Mouse (Mus musculus) heart, postnatal 0 days (tissue): ENCODE measurements around the gene Fgf18. TPM values are rescaled to one million over a fixed set of nuclear protein-coding genes. Genes with fewer than 3 reads are reported as not detected.
A peak's percentile ranks its signal among the peaks of the same experiment; 100 is the strongest.

Source experiments
- ATAC-seq: fragments of 200-750 bp; cut with Nextera tagmentation; 2 replicates; pipeline ENCODE4 v1.8.0; 2017; ENCODE audit warnings: low read depth, moderate number of reproducible peaks, moderate library complexity; ENCODE audit not compliant: insufficient read depth
- DNase-seq: peaks from one replicate; pipeline ENCODE4 v3.0.0-alpha.2; 2016; ENCODE audit warnings: low spot score
- H3K27ac ChIP-seq: fragments of 300-500 bp; sonication (generic); 2 replicates; pipeline ENCODE4 v1.5.1; 2014; ENCODE audit warnings: low read depth, mild to moderate bottlenecking
- H3K27me3 ChIP-seq: fragments of 300-500 bp; sonication (generic); 2 replicates; pipeline ENCODE4 v1.6.1; 2014; ENCODE audit warnings: low read length, mixed read lengths; ENCODE audit not compliant: control insufficient read depth, insufficient read depth
- H3K36me3 ChIP-seq: fragments of 300-500 bp; sonication (generic); replicated peaks from 2 replicates; pipeline ENCODE4 v1.6.1; 2014; ENCODE audit warnings: low read length, mixed read lengths; ENCODE audit not compliant: control insufficient read depth, insufficient read depth
- H3K4me1 ChIP-seq: fragments of 300-500 bp; sonication (generic); 2 replicates; pipeline ENCODE4 v1.6.1; 2014; ENCODE audit warnings: antibody characterized with exemption; ENCODE audit not compliant: control insufficient read depth, insufficient read depth
- H3K4me2 ChIP-seq: fragments of 300-500 bp; sonication (generic); 2 replicates; pipeline ENCODE4 v1.6.1; 2014; ENCODE audit warnings: low read depth, mild to moderate bottlenecking, low read length, moderate library complexity
- H3K4me3 ChIP-seq: fragments of 300-500 bp; sonication (generic); 2 replicates; pipeline ENCODE4 v1.5.1; 2014; ENCODE audit warnings: low read depth, low read length
- H3K9ac ChIP-seq: fragments of 300-500 bp; sonication (generic); replicated peaks from 2 replicates; pipeline ENCODE4 v1.6.1; 2014; ENCODE audit warnings: low read depth, low read length, mixed read lengths
- H3K9me3 ChIP-seq: fragments of 300-500 bp; sonication (generic); replicated peaks from 2 replicates; pipeline ENCODE4 v1.6.1; 2016; ENCODE audit warnings: low read length; ENCODE audit not compliant: control insufficient read depth
- CTCF ChIP-seq: IDR thresholded peaks from 2 replicates; pipeline ENCODE4 v1.5.1; 2016; ENCODE audit warnings: antibody characterized with exemption, control low read depth, low read depth
- EP300 ChIP-seq: IDR thresholded peaks from 2 replicates; pipeline ENCODE4 v1.6.1; 2016; ENCODE audit warnings: antibody characterized with exemption, low read depth
- WGBS: fragments of 180-500 bp; shearing (Covaris S2); extraction: QIAGEN DNeasy Blood & Tissue Kit; methylation state at CpG from one replicate; pipeline ENCODE4 v1.1.7; 2014; 5-methylcytosine and 5-hydroxymethylcytosine counted together
- polyA plus RNA-seq: library from polyadenylated mRNA; unstranded; fragments of >200 nt; fragmentation: Nextera tagmentation; extraction: Ambion mirVana; gene quantifications from 2 replicates; pipeline ENCODE4 v1.2.1, GENCODE M21; 2015
- total RNA-seq: library from RNA; depleted of rRNA; stranded (reverse); fragments of >200 nt; gene quantifications from 2 replicates; pipeline ENCODE4 v1.2.3, GENCODE M21; 2014; ENCODE audit warnings: low replicate concordance

Fgf18 gene
- total and polyA plus RNA-seq, 2 experiments from 2014 or later: 10.5 to 10.7 TPM

DNA sequence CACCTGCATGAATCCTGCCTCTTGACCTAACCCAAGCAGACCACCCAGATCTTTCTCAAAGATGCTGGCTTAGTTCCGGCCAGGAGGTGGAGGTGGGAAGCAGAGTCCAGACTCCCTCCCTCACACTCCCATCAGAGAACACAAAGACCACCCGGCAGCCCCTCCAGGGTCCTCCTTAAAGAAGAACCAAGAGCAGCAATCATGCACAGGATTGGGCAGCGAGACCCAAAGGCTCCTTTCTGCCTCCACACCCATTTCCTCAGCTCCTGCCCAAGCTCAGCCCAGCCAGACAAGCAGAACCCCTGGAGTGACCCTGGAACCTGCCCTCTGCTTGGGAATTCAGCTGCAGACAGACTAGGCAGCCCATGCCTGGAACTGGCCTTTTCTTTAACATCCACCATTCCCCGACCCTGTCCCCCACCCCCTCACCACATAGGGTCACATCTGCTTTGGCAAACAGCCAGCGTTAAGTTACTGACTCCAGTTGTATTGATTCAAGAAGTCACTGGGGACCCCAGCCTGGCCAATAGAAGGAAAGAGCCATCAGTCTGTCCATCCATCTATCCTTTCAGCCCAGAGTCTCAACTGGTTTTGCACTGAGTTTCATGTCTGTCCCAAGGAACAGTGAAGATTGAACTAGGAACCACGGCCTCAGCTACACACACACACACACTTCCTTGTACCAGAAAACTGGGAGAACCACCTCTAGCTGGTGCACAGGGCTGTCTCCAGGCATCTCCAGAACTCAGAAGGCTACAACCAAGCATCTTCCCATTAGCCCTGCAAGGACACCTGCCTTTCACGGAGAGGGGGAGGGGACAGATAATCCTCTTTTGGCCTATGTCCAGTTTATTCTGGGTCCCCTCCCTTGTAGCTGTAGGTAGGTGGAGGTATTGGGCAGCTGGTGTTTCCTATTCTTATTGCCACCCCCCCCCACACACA is 1.7 kb downstream of the Fgf18 start:
- Histone ChIP-seq H3K27me3 (no peaks in the 10 kb centered on the region), H3K4me2 (peak overlapping the region; percentile 91), H3K27ac (peak overlapping the region; percentile 88), H3K9ac (peak overlapping the region; percentile 31; the same call in 1 of the 2 replicates), H3K36me3 (peaks cover 7% of the 10 kb centered on the region), H3K4me3 (peak overlapping the region; percentile 24; the same call in 1 of the 2 replicates), H3K4me1 (peaks cover 38% of the 10 kb centered on the region), H3K9me3 (no peaks in the 10 kb centered on the region)
- TF ChIP-seq CTCF: no peak
- TF ChIP-seq EP300: no peak
- DNase-seq: no peak
- ATAC-seq: no peak
- WGBS: 27% methylated on average over 7 of the region's 7 CpGs

DNA sequence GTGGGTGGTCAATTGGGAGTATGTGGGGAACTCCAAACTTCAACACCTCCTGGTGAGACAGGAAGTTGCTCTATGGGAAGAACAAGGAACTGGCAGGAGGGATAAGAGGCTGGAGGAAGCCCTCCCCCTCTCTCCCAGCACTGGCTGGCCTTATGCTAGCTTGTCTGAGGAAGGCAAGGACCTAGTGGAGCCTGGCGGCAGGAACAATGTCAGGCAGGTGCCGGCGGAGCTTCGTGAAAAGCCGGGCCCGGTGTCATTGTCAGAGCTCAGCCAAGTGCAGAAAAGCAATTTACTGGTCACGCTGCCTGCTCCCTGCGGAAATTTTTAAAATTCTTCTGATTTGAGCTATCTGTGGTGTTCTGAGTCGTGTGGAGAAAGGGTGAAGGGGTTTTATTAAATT is 3.3 kb downstream of the Fgf18 start:
- ATAC-seq: no peak
- Histone ChIP-seq H3K4me3 (no peak overlapping the region), H3K9ac (no peak overlapping the region), H3K27ac (peak overlapping the region; percentile 91), H3K36me3 (no peaks in the 10 kb centered on the region), H3K27me3 (no peaks in the 10 kb centered on the region), H3K4me2 (peak overlapping the region; percentile 9; the same call in 1 of the 2 replicates), H3K9me3 (no peaks in the 10 kb centered on the region), H3K4me1 (peaks cover 39% of the 10 kb centered on the region)
- TF ChIP-seq EP300: no peak
- no peak for TF ChIP-seq CTCF
- 26% methylated on average over 9 of the region's 9 CpGs for WGBS
- DNase-seq: no peak

DNA sequence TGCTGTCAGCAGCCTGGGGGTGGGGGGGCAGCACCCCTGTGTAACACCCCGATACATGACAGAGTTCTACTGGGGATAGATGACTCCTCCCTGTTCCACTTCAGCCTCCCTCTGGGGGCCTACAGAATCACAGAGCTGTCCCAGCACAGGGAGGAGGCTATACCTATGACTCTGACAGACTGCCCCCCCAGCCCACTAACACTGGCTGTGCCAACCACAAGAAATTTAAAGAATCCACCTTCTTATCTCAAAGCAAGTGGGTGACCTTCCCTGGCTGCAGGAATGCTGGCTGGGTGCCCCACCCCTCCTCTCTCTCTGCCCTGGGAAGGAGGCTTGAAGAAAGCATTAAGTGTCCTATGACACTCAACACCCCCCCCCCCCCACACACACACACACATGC is 4.4 kb downstream of the Fgf18 start:
- Histone ChIP-seq H3K4me1 (peaks cover 39% of the 10 kb centered on the region), H3K27ac (peak overlapping the region; percentile 91), H3K9me3 (no peaks in the 10 kb centered on the region), H3K4me2 (peak overlapping the region; percentile 24), H3K36me3 (no peaks in the 10 kb centered on the region), H3K9ac (no peak overlapping the region), H3K27me3 (no peaks in the 10 kb centered on the region), H3K4me3 (no peak overlapping the region)
- ATAC-seq (peak; percentile 54), DNase-seq (peak; percentile 89)
- WGBS: 40% methylated on average over 1 of the region's 1 CpGs
- no peak for TF ChIP-seq CTCF
- peak; percentile 70; the same call in 1 of the 2 replicates for TF ChIP-seq EP300

DNA sequence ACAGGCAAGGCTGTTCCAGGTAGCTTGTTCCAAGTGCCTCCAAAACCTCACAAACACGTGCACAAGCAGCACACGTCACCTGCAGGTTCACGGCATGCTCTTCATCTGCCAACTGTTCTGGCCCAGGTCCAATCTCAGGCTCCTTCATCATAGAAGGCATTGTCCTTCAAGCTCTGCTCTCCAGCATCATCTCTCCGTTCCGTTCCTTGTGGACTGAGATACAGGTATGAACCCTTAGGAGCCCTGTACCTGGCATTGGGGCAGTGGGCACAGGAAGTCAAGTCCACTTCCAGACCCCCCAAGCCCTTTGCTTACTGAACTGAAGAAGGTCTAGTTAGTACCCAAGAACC is 7.1 kb downstream of the Fgf18 start:
- H3K4me1 ChIP-seq: peaks cover 31% of the 10 kb centered on the region
- no peaks in the 10 kb centered on the region for H3K27me3 ChIP-seq
- H3K9me3 ChIP-seq: no peaks in the 10 kb centered on the region
- 75% methylated on average over 5 of the region's 5 CpGs for WGBS
- no peak overlapping the region for H3K27ac ChIP-seq
- H3K4me3 ChIP-seq: no peak overlapping the region
- no peak overlapping the region for H3K4me2 ChIP-seq
- DNase-seq (no peak), ATAC-seq (no peak)
- H3K9ac ChIP-seq: no peak overlapping the region
- H3K36me3 ChIP-seq: no peaks in the 10 kb centered on the region
- no peak for TF ChIP-seq EP300
- TF ChIP-seq CTCF: no peak

DNA sequence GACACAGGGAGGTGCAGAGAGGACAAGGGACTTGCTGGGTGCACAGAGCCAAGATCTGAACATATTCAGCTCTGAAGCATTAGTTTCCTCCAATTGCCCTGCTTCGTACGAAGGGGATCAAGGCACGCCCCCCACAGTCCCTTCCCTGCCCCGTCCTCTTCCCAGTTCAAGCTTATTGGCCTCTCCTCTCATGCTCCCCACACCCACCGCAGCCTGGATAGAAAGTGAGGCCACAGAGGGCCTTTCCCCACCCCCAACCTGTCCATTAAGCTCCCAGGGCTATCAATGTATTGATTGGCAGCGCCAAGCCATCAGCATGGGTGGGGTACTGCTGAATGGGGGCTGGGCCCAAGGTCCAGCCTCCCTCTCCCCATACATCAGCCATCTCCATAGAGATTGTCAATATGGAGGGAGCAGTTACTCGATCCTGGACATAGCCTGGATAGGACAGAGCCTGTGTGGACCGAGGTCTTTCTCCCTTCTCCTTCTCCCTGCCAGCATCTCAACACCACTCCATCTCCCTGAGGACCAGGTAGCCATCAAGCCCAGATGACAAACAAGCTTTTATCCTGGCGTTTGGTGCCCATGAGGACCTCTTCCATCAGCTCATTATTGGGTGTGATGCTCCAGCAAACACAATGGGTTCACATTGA is 7.6 kb downstream of the Fgf18 start:
- Histone ChIP-seq H3K9me3 (no peaks in the 10 kb centered on the region), H3K4me1 (peaks cover 26% of the 10 kb centered on the region), H3K36me3 (no peaks in the 10 kb centered on the region), H3K27me3 (no peaks in the 10 kb centered on the region), H3K4me2 (no peak overlapping the region), H3K27ac (no peak overlapping the region), H3K4me3 (no peak overlapping the region), H3K9ac (no peak overlapping the region)
- no peak for TF ChIP-seq EP300
- TF ChIP-seq CTCF: no peak
- no peak for DNase-seq
- no peak for ATAC-seq
- 83% methylated on average over 9 of the region's 9 CpGs for WGBS
